Mouse (Mus musculus): ENCODE data around the gene Tmem269. TPM values are rescaled to one million over a fixed set of nuclear protein-coding genes. Genes with fewer than 3 reads are reported as not detected.

Gene Tmem269
- 0.16 and 0.29 TPM in 2 replicates for polyA plus RNA-seq (2015; fragmentation: Nextera tagmentation; extraction: Ambion mirVana)

GRCm38 (mm10) chr4:119218169-119218568 is at the start of gene Tmem269:
TSS of gene Tmem269 (minus strand) at chr4:119218217.

GRCm38 (mm10) chr4:119255351-119255750 is 37.3 kb upstream of the Tmem269 start, which contains the start of gene Cldn19:
TSS of gene Cldn19 (plus strand) at chr4:119255414.

DNA sequence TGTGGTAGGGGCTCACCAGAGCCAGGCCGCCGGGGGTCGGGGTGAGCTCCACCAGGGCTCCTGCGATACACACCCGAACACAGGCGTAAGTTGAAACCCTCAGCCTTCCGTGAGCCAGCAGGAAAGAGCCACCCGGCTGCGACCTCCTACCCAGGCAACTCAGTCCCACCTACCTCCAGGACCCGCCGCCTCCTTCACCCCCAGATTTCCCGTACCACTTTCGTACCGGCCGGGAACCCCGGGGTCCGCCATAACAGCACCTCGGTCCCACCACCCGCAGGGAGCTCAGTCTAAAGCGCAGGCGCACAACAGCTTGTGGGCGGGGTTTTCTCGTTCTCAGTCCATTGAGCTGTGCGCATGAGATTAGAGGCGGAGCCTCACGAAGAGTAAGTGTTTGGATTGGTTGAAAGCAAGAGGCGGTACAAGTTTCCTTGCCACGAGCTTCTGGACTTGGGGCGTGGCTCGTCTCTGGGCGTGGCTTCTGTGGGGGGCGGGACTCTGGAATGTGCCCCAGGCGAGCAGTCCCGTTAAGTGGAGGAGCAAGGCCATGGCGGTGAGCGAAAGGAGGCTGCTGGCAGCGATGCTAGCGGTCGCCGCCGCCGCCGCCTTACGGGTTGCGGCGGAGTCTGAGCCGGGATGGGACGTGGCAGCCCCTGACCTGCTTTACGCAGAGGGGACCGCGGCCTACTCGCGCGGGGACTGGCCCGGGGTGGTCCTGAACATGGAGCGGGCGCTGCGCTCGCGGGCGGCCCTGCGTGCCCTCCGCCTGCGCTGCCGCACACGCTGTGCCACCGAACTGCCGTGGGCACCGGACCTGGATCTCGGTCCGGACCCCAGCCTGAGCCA is 14.6 kb upstream of the Tmem269 start, which contains the start of the genes AU022252 and P3h1:
TSS of gene AU022252 (minus strand) at position 303 of the 846 bp plus-strand sequence.
TSS of gene P3h1 (plus strand) at position 506 of the 846 bp plus-strand sequence.

DNA sequence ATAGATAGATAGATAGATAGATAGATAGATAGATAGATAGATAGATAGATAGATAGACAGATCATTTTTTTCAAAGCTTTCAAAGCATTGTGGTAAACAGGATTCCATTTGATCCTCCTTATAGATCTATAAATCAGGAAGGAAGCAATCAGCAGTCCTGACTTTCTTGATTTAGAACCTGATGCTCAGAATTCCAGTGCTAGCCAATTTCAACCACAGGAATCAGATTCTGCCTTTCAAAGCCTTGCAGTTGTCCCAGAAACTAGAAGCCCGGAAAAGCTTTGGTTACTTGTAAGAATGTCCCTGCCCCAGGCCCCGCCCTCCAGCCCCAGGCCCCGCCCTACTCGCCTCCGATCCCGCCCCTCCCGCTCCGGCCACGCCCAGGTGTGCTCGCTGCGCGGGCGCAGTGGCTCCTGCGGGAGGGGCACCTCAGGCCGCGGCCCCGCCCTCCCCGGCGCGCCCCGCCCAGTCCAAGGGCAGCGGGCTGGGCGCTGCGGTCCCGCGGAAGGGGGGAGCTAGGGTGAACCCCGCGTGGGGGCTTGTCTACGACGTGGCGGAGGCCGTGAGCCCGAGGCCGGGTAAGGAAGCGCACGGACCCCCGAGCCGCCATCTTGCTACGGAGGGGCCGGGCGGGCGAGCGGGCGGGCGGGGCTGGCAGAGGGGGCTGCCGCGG is 23.0 kb downstream of the Tmem269 start, which contains the start of gene Svbp:
TSS of gene Svbp (plus strand) at position 398 of the 673 bp plus-strand sequence.

DNA sequence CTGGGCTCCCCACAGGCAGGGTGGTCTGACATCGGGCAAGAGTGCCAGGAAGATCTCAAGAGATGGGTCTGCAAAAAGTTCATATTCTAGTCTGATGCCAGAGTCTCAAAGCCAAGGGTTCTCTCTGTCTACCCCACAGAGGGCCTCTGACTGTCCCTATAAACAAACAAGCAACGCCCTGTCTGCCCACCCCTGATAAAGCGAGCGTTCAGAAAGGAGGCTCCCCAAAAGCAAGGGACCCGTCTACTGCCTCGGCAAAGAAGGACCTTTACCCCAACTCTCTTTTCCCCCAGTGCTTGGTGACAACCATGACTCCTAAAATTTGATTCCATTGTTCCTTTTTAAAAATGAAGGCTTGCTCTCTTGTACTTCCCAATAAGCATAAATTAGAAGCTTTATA is 28.2 kb downstream of the Tmem269 start, which contains the start of gene Ermap:
TSS of gene Ermap (minus strand) at position 148 of the 400 bp plus-strand sequence.

DNA sequence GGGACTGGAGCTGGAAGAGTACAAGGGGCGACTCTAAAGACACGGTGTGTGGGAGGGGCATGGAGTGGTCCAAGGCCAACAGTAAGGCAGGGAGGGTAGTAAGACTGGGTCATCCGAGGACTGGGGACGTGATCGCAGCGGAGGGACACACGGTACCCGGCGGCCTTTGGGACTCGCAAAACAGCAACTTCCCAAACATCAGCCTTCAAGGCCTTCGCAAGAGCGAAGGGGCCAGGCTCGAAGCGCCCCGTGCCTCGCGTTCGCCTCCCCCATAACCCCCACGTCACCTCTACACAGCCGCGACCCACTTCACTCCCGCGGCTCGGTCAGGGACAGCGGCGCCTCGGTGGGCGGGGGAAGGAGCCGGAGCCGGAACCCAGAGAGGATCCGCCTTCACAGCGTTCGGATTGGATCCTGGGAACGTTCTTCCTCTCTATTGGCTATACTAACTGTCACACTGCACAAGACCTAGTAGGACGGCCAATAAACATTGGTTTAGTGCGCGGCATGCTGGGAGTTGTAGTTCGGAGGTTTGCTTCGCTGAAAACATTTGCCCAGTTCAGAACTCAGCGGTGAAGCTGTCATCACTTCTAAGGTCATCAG is 44.1 kb downstream of the Tmem269 start, which contains the start of gene Zfp691:
TSS of gene Zfp691 (minus strand) at position 345 of the 603 bp plus-strand sequence.

Other genes with a start within 250 kb of the Tmem269 start
- gene Slc2a1, start 109.5 kb downstream of the Tmem269 start, polyA plus RNA-seq (2015; fragmentation: Nextera tagmentation; extraction: Ambion mirVana) = 5.2 and 7.6 TPM in 2 replicates
- gene Zfp691, start 44.0 kb downstream of the Tmem269 start, polyA plus RNA-seq (2015; fragmentation: Nextera tagmentation; extraction: Ambion mirVana) = 7.5 and 8.4 TPM in 2 replicates
- 0.78 and 0.97 TPM in 2 replicates for gene Ermap, start 28.2 kb downstream of the Tmem269 start, polyA plus RNA-seq (2015; fragmentation: Nextera tagmentation; extraction: Ambion mirVana)
- gene Svbp, start 22.9 kb downstream of the Tmem269 start, polyA plus RNA-seq (2015; fragmentation: Nextera tagmentation; extraction: Ambion mirVana) = 158 and 171 TPM in 2 replicates
- gene AU022252, start 14.5 kb upstream of the Tmem269 start, polyA plus RNA-seq (2015; fragmentation: Nextera tagmentation; extraction: Ambion mirVana) = 14.3 and 17.2 TPM in 2 replicates
- 31.1 and 34.0 TPM in 2 replicates for gene P3h1, start 14.7 kb upstream of the Tmem269 start, polyA plus RNA-seq (2015; fragmentation: Nextera tagmentation; extraction: Ambion mirVana)
- 1.9 and 2.1 TPM in 2 replicates for gene Cldn19, start 37.2 kb upstream of the Tmem269 start, polyA plus RNA-seq (2015; fragmentation: Nextera tagmentation; extraction: Ambion mirVana)
- 418 and 526 TPM in 2 replicates for gene Ybx1, start 76.4 kb upstream of the Tmem269 start, polyA plus RNA-seq (2015; fragmentation: Nextera tagmentation; extraction: Ambion mirVana)
- 26.0 and 31.1 TPM in 2 replicates for gene Ppih, start 102.3 kb upstream of the Tmem269 start, polyA plus RNA-seq (2015; fragmentation: Nextera tagmentation; extraction: Ambion mirVana)
- gene Ccdc30, start 197.3 kb upstream of the Tmem269 start, polyA plus RNA-seq (2015; fragmentation: Nextera tagmentation; extraction: Ambion mirVana) = 0.85 and 1.1 TPM in 2 replicates
- 15.8 and 16.3 TPM in 2 replicates for gene Ppcs, start 204.2 kb upstream of the Tmem269 start, polyA plus RNA-seq (2015; fragmentation: Nextera tagmentation; extraction: Ambion mirVana)
- 0.22 and 0.43 TPM in 2 replicates for gene Zmynd12, start 204.6 kb upstream of the Tmem269 start, polyA plus RNA-seq (2015; fragmentation: Nextera tagmentation; extraction: Ambion mirVana)

Measured in skeletal muscle tissue, postnatal 0 days (tissue).